Mouse (Mus musculus) frontal cortex, adult 2 months (tissue): ENCODE measurements around the gene Foxe1. TPM values are rescaled to one million over a fixed set of nuclear protein-coding genes. Genes with fewer than 3 reads are reported as not detected.

Experiments used
- DNase-seq, 2 experiments: peaks; one replicate each; pipeline ENCODE4 v3.0.0; 2022; ENCODE audit warnings: low spot score in 1 of 2; ENCODE audit errors: extremely low spot score in 1 of 2
- polyA plus RNA-seq: library from polyadenylated mRNA; depleted of rRNA; stranded (reverse); fragments of >200 nt; gene quantifications from 2 replicates; pipeline ENCODE4 v1.2.3, GENCODE M21; 2012; rRNA removed

The Foxe1 gene
- polyA plus RNA-seq = not detected in 2 replicates

- DNase-seq = no peak
These were observed at the start of gene Foxe1 for GRCm38 (mm10) chr4:46343596-46344260. Foxe1 (plus strand) TSS chr4:46343609.

- DNase-seq = peak in 1 of 2 experiments; percentile 38
These were observed 39.3 kb upstream of the Foxe1 start for GRCm38 (mm10) chr4:46304071-46304470.

- peak; percentile 15 to 85 for DNase-seq
These were observed 38.5 kb upstream of the Foxe1 start for GRCm38 (mm10) chr4:46304757-46305384.

DNA sequence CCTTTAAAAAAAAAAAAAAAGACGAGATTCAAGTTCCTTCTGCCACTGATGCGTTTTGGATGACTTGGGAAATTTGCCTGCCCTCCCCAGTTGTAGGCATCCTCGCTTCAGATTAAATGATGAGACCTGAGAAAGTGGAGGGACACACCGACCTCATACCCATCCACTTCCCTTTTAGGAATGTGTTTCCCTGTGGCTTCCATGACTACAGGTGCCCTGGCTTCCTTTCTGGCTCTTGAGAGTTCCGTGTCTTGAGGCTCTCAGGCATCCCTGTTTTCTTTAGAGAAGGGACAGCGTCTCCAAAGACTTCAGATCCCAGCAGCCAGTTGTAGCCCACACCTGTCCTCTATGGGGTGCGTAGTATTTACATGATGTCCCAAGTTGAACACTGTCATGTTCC, 38.0 kb upstream of the Foxe1 start:
- no peak for DNase-seq

DNA sequence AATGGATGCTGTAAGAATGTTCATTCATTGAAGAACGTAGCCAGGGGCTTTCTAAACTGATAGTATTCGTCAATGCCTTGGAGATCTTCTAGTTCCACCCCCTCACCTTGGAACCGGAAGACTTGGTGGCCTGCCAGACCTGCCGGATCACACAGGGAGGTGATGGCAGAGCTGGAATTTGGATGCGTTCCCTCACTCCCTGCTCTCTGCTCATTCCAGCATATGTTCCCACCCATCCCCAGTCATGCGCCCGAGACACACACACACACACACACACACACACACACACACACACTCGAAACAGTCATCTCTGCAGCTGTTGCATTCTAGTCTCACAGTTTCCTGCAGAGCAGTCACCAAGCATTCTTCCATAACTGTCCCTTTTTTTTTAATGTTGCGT, 36.1 kb upstream of the Foxe1 start:
- peak; percentile 36 to 85 for DNase-seq

GRCm38 (mm10) chr4:46307869-46308268, 35.5 kb upstream of the Foxe1 start:
- no peak for DNase-seq

DNA sequence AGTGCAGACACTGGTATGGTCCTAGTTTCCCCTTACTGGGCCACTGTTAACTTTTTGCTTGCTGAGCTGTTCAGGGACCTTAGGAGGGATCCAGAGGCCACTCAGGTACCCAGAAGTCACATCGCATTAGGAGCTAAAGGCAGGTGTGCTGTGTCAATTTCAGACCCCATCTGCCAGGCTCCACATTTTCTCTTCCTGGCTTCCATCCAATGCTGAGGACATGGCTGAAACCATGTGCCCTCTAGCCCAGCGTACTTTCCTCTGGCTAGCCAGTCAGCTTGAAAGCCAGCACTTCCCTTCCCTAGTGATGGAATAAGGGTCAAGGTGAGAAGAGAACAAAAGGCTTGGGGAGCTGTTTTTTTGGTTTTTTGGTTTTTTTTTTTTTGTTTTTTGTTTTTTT, 31.8 kb upstream of the Foxe1 start:
- DNase-seq = no peak

DNA sequence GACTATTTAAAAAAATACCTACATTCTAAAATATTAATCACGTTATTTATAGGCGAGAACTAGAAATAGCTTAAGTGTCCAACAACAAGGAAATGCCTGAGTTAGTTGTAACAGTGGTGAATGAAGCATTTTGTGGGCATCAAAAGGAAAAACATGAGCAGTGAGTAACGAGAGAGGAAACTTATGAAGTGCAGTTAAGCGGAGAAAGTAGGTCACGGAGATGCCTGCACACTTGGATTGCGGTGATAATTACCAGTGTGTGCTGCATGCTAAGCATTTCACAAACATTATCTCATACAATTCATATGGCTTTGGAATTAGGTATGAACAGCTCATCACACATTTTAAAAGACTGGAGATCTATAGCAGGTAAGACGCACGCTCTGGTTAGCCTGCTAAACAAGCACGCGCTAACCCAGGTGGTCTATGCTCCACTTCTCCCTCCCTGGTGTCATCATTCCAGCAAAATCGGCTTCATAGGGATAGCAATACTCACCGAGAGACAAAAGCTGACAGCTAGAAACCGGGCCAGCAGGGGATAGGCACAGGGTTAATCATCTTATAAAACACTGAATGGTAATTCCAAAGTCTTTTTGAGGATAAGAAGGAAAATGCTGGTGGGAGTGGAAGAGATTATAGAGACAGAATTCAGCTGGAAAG, 21.5 kb upstream of the Foxe1 start:
- no peak for DNase-seq

GRCm38 (mm10) chr4:46322715-46323114, 20.7 kb upstream of the Foxe1 start:
- DNase-seq = no peak

GRCm38 (mm10) chr4:46328906-46329305, 14.5 kb upstream of the Foxe1 start:
- no peak for DNase-seq

DNA sequence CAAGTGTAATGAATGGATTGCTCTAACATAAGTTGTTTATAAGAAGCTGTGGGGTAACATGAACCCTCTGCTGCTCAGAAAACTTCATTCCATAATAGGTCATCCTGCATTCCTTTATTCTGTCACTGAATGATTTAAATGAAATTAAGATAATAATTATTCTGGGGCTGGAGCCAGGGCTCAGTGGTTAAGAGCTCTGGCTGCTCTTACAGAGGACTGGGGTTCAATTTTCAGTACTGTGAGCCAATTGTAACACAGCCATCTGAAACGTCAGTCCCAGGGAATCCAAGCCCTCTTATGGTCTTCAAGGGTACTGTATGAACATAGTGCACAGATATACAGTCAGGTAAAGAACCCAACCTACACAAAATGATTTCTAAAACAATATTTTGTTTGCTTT, 7.6 kb upstream of the Foxe1 start:
- no peak for DNase-seq

DNA sequence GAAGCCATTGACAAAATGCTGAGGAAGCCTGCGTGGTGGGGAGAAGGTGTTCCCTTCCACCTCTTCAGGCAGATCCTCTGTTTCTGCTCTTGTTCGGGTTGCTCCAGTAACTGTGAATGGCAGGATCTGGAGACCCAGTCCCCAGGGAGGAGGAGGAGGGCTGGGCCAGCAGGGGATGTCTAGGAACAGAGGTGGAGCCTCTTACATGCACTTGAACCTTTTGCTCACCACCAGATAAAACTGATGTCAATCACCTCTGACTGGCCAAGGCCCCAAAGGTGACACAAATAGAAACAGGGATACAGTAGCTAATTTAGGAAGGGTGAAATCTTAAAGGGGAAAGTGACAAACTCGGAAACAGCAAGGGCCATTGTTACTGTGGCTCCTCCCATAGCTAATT, 5.4 kb upstream of the Foxe1 start:
- DNase-seq = no peak

- no peak for DNase-seq
These were observed 4.4 kb upstream of the Foxe1 start for GRCm38 (mm10) chr4:46339026-46339425.

GRCm38 (mm10) chr4:46339584-46339983, 3.8 kb upstream of the Foxe1 start:
- DNase-seq = no peak

DNA sequence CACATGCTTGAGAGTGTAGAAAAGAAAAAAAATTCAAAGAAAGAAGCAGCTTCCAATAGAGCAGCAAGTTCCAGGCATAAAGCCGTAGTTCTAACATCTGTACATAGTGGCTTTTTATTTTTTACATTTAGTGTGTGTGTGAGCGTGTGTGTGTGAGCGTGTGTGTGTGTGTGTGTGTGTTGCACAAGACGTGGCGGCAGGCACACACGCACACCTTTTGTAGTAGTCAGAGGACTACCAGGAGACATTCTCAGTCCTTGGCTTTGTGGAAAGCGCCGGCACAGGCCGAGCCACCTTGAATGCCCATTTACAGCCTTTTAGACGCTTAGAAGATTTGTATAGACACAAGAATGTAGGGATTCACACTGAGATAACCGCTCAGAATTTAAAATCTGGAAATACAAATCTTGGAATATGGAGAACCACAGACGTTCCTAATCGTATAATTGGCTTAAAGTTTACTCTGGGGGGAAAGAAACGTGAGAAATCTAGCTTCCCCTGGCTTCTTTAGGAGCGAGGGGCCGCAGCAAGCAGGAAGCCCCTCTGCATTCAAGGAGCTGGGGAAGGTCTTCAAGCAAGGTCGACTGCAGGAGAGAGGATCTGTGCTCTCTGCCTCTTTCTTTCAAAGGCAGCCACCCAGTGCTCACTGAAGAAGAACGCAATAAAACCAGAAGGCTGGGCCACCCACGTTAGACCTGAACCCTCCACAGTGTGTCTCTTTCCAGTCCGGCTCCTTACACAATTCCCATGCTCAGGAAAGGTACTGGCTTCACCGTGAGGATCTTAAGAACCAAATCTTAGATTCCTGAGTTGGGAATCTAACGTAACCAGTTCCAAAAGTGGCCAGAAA, 1.4 kb upstream of the Foxe1 start:
- DNase-seq = no peak

GRCm38 (mm10) chr4:46342711-46343286, 610 bp upstream of the Foxe1 start:
- no peak for DNase-seq

- DNase-seq = no peak
These were observed 879 bp downstream of the Foxe1 start for GRCm38 (mm10) chr4:46344288-46344687.

- DNase-seq = no peak
These were observed 1.8 kb downstream of the Foxe1 start for GRCm38 (mm10) chr4:46345056-46345772.

DNA sequence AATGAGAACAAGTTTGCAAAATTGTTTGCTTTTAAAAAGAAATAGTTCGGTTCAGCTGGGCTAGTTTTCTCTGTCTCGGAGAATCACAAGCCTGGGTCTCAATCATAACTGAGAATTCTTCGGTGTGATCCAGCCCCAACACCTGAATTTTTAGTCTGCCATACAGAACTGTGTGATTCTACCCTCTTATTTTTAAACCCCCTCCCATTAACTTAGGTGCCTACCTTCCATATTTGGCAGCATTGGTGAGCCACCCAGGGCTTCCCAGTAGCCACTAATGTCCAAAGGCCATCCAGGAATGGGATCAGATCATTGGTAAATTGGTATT, 2.3 kb downstream of the Foxe1 start:
- DNase-seq = no peak

GRCm38 (mm10) chr4:46346221-46346620, 2.8 kb downstream of the Foxe1 start:
- DNase-seq = no peak
